Mouse (Mus musculus): ENCODE measurements around the gene Serbp1.

- TF ChIP-seq CTCF (IDR thresholded peaks at IDR 0.05; ENCODE audit: low read depth) (no peak), EP300 (IDR thresholded peaks at IDR 0.05; ENCODE audit: low read depth) (no peak)
Measured at GRCm38 (mm10) chr6:67300710-67301163, 62.8 kb downstream of the Serbp1 start.
